Mouse (Mus musculus): Measurements from ENCODE around the gene Mrgprx2.
"Not testable (repeated sequence)": the region's sequence is repeated elsewhere in the genome, so short reads cannot be mapped to it uniquely, and the experiment has no call there.

The Mrgprx2 gene

GRCm38 (mm10) chr7:48499221-48499620, at the start of gene Mrgprx2:
TSS of gene Mrgprx2 (minus strand) at chr7:48499321.
- no peak for DNase-seq (ENCODE audit: low spot score)

- no peak for DNase-seq (ENCODE audit: low spot score)
These were observed 42.9 kb downstream of the Mrgprx2 start, which contains the start of gene Mrgprb1 for GRCm38 (mm10) chr7:48456242-48456641. TSS of gene Mrgprb1 (minus strand) at chr7:48456342.

GRCm38 (mm10) chr7:48436581-48436980, 62.5 kb downstream of the Mrgprx2 start:
- DNase-seq (ENCODE audit: low spot score), result no peak

GRCm38 (mm10) chr7:48435936-48436335, 63.2 kb downstream of the Mrgprx2 start:
- not testable (repeated sequence) for DNase-seq (ENCODE audit: low spot score)
